Mouse (Mus musculus) midbrain, embryonic 16.5 days (tissue): ENCODE results near the gene Mrpl12. TPM values are rescaled to one million over a fixed set of nuclear protein-coding genes. Genes with fewer than 3 reads are reported as not detected.

Experiments
- ATAC-seq: fragments of 200-750 bp; cut with Nextera tagmentation; 2 replicates; pipeline ENCODE4 v1.8.0; 2017; ENCODE audit warnings: moderate TSS enrichment
- H3K27ac ChIP-seq: fragments of 300-500 bp; sonication (generic); 2 replicates; pipeline ENCODE4 v1.5.1; 2014; ENCODE audit warnings: mild to moderate bottlenecking, low read length, mixed read lengths
- H3K27me3 ChIP-seq: fragments of 300-500 bp; sonication (generic); 2 replicates; pipeline ENCODE4 v1.6.1; 2014; ENCODE audit warnings: low read depth, low read length, mixed read lengths; ENCODE audit not compliant: control insufficient read depth, insufficient read depth
- H3K36me3 ChIP-seq: fragments of 300-500 bp; sonication (generic); 2 replicates; pipeline ENCODE4 v1.6.1; 2014; ENCODE audit warnings: mild to moderate bottlenecking, low read length, moderate library complexity, mixed read lengths; ENCODE audit not compliant: control insufficient read depth, insufficient read depth
- H3K4me1 ChIP-seq: fragments of 300-500 bp; sonication (generic); 2 replicates; pipeline ENCODE4 v1.6.1; 2014; ENCODE audit warnings: mild to moderate bottlenecking, low read length, mixed read lengths; ENCODE audit not compliant: control insufficient read depth, insufficient read depth
- H3K4me2 ChIP-seq: fragments of 300-500 bp; sonication (generic); 2 replicates; pipeline ENCODE4 v1.6.1; 2014; ENCODE audit warnings: mild to moderate bottlenecking, low read length, mixed read lengths
- H3K4me3 ChIP-seq: fragments of 300-500 bp; sonication (generic); 2 replicates; pipeline ENCODE4 v1.5.1; 2014; ENCODE audit warnings: low read depth, mild to moderate bottlenecking, low read length, moderate library complexity, mixed read lengths
- H3K9ac ChIP-seq: fragments of 300-500 bp; sonication (generic); 2 replicates; pipeline ENCODE4 v1.6.1; 2014; ENCODE audit warnings: low read depth, low read length, mixed read lengths
- H3K9me3 ChIP-seq: fragments of 300-500 bp; sonication (generic); replicated peaks from 2 replicates; pipeline ENCODE4 v1.6.1; 2014; ENCODE audit warnings: mild to moderate bottlenecking, low read length, mixed read lengths; ENCODE audit not compliant: control insufficient read depth, poor library complexity, severe bottlenecking
- WGBS: fragments of 180-500 bp; shearing (Covaris S2); extraction: QIAGEN DNeasy Blood & Tissue Kit; methylation state at CpG from one replicate; pipeline ENCODE4 v1.1.7; 2014; 5-methylcytosine and 5-hydroxymethylcytosine counted together
- polyA plus RNA-seq: library from polyadenylated mRNA; unstranded; fragments of >200 nt; fragmentation: Nextera tagmentation; extraction: Ambion mirVana; gene quantifications from 2 replicates; pipeline ENCODE4 v1.2.1, GENCODE M21; 2015

The Mrpl12 gene
- polyA plus RNA-seq, 1 experiment from 2014 or later: 130 TPM

- 67% methylated on average over 3 of the region's 3 CpGs for WGBS
- H3K4me3 ChIP-seq: no peak overlapping the region
- H3K9ac ChIP-seq: no peak overlapping the region
- no peak overlapping the region for H3K4me2 ChIP-seq
- H3K4me1 ChIP-seq: peaks cover 5% of the 10 kb centered on the region
- no peak overlapping the region for H3K27ac ChIP-seq
- H3K27me3 ChIP-seq: no peaks in the 10 kb centered on the region
- ATAC-seq: no peak
- H3K36me3 ChIP-seq: no peaks in the 10 kb centered on the region
- H3K9me3 ChIP-seq: no peaks in the 10 kb centered on the region
Observed at GRCm38 (mm10) chr11:120452246-120452645, 32.2 kb upstream of the Mrpl12 start.

DNA sequence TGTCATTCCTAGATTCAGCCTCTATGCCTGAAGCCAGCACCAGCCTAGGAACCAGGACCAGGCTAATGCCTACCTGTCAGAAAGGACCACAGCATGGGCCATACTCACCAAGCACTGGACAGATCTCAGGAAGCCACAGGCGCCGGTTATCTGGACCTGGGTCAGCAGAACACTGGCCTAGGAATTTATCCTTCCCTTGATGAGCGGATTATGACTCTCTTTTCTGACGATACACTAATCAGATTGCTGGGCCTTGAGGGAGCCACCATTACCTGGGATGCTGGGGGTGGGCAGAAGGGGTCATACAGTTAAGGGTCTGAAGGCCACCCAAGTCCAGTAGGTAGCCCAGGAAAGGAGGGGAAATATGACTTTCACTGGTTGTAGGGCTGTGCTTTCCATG lies 31.1 kb upstream of the Mrpl12 start, which contains the start of gene Pde6g:
Gene Pde6g (minus strand): TSS at position 195 of the 400 bp plus-strand sequence.
- no peak for ATAC-seq
- Histone ChIP-seq H3K9ac (no peak within 1 kb of the TSS), H3K27me3 (no peaks in the 10 kb centered on the region), H3K36me3 (no peaks in the 10 kb centered on the region), H3K4me1 (peaks cover 8% of the 10 kb centered on the region), H3K4me2 (no peak within 1 kb of the TSS), H3K27ac (no peak within 1 kb of the TSS), H3K9me3 (no peaks in the 10 kb centered on the region), H3K4me3 (no peak within 1 kb of the TSS)
- 86% methylated on average over 4 of the region's 4 CpGs for WGBS

DNA sequence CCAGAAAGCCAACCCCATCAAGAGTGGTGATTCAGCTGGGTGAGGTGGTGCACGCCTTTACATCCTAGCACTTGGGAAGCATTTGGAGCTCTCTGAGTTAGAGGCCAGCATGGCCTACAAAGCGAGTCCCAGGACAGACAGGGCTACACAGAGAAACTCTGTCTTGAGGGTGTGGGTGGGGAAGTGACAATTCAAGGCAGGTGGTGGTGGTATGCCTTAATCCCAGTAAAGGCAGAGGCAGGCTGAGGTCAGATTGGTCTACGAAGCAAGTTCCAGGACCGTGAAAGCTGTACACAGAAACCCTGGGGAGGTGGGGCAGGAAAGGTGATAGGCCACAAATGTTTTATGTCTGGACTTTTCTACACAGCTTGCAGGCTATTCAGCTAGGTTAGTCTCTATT lies 29.4 kb upstream of the Mrpl12 start:
- no peak for ATAC-seq
- no peaks in the 10 kb centered on the region for H3K36me3 ChIP-seq
- no peaks in the 10 kb centered on the region for H3K27me3 ChIP-seq
- H3K4me2 ChIP-seq: no peak overlapping the region
- peaks cover 20% of the 10 kb centered on the region for H3K4me1 ChIP-seq
- H3K9ac ChIP-seq: no peak overlapping the region
- no peak overlapping the region for H3K4me3 ChIP-seq
- H3K9me3 ChIP-seq: no peaks in the 10 kb centered on the region
- no peak overlapping the region for H3K27ac ChIP-seq
- 95% methylated on average over 4 of the region's 4 CpGs for WGBS

DNA sequence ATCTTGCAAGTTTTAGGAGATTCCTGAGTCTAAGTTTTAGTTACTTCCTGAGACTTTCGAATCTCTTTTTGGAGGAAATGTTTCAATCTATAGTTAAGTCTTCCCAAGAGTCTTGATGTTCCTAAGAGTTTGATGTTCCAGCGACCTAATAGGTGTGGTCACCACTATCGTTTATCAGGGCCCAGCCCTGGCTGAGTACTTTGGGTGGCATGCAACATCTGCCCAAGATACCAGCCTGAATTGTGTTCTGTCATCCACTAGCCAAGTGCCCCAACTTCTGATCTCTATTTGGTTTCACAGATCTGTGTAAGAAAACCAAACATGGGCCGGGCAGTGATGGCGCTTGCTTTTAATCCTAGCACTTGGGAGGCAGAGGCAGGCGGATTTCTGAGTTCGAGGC lies 29.0 kb upstream of the Mrpl12 start:
- 93% methylated on average over 7 of the region's 7 CpGs for WGBS
- H3K27me3 ChIP-seq: no peaks in the 10 kb centered on the region
- no peak for ATAC-seq
- no peak overlapping the region for H3K4me2 ChIP-seq
- H3K9me3 ChIP-seq: no peaks in the 10 kb centered on the region
- H3K36me3 ChIP-seq: no peaks in the 10 kb centered on the region
- H3K4me1 ChIP-seq: peaks cover 20% of the 10 kb centered on the region
- no peak overlapping the region for H3K4me3 ChIP-seq
- no peak overlapping the region for H3K9ac ChIP-seq
- no peak overlapping the region for H3K27ac ChIP-seq

DNA sequence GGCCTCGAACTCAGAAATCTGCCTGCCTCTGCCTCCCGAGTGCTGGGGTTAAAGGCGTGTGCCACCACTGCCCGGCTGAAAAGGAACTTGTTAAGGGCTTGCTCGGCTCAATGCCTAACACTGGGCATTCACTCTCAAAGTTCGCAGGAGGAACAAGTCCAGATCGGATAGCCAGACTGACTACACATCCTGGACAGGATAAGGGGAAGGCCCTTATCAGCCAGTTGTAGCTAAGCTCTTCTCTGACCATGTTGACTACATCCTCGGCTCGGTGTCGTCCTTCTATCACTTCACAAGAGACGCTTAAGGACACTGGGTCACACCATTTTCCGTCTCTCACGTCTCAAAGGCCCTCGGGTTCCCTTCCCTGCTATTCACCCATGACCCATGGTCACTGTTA lies 27.0 kb upstream of the Mrpl12 start:
- Histone ChIP-seq H3K9me3 (no peaks in the 10 kb centered on the region), H3K9ac (peak overlapping the region; percentile 99), H3K27me3 (no peaks in the 10 kb centered on the region), H3K4me1 (peaks cover 20% of the 10 kb centered on the region), H3K4me2 (peak overlapping the region; percentile 94), H3K27ac (peak overlapping the region; percentile 88), H3K4me3 (peak overlapping the region; percentile 91), H3K36me3 (peaks cover 12% of the 10 kb centered on the region)
- ATAC-seq: peak; percentile 14; the same call in 1 of the 2 replicates
- 33% methylated on average over 14 of the region's 14 CpGs for WGBS

DNA sequence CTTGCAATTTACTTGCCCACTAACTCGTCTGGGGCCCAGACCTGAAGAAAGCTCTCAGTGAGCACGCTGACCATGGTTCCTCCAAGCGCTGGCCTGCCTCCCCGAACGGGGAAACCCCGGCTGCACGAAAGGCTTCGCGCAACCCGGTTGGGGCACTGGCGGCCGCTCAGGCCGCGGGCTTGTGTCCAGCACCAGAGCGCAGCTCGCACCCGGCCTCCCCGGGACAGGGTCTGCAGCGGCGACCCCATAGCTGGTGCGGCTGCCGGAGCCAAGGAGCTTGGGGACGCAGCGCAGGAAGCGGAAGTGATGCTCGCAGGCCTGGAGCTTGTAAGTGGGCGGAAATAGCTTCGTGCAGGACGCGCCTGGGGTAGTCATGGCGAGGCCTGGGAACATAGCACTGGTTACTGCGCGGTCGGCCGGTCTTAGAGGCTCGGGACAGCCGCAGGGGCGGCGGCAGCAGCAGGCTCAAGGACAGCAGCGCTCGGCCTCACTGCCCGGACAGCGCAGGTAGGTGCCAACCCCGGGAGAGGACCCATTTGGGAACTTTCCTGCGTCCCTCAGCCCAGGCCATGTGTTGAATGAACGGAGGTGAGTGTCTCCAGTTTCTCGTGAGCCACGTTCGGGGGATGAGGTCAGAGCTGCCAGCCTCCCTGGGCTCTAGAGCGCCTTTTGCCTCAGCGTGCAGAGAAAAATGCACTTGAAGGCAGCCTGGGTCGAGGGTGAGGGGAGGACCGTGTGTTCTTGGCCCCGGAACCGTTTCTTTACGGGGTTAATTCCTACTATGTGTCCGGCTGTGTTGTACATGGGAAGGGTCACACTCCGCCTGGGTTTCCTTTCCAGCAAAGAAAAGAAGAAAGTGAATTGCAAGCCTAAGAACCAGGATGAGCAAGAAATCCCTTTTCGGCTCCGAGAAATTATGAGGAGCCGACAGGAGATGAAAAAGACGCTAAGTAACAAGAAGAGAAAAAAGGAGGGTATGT lies 26.4 kb upstream of the Mrpl12 start, which contains the start of the genes Oxld1 and Ccdc137:
Gene Oxld1 (minus strand): TSS at position 297 of the 980 bp plus-strand sequence.
Gene Ccdc137 (plus strand): TSS at position 344 of the 980 bp plus-strand sequence.
- Histone ChIP-seq H3K9me3 (no peaks in the 10 kb centered on the region), H3K36me3 (peaks cover 14% of the 10 kb centered on the region), H3K4me1 (peaks cover 20% of the 10 kb centered on the region), H3K4me2 (peak within 1 kb of the TSS; percentile 94), H3K9ac (peak within 1 kb of the TSS; percentile 99), H3K27me3 (no peaks in the 10 kb centered on the region), H3K4me3 (peak within 1 kb of the TSS; percentile 91), H3K27ac (peak within 1 kb of the TSS; percentile 88)
- 5% methylated on average over 62 of the region's 62 CpGs for WGBS
- peak; percentile 92 for ATAC-seq

DNA sequence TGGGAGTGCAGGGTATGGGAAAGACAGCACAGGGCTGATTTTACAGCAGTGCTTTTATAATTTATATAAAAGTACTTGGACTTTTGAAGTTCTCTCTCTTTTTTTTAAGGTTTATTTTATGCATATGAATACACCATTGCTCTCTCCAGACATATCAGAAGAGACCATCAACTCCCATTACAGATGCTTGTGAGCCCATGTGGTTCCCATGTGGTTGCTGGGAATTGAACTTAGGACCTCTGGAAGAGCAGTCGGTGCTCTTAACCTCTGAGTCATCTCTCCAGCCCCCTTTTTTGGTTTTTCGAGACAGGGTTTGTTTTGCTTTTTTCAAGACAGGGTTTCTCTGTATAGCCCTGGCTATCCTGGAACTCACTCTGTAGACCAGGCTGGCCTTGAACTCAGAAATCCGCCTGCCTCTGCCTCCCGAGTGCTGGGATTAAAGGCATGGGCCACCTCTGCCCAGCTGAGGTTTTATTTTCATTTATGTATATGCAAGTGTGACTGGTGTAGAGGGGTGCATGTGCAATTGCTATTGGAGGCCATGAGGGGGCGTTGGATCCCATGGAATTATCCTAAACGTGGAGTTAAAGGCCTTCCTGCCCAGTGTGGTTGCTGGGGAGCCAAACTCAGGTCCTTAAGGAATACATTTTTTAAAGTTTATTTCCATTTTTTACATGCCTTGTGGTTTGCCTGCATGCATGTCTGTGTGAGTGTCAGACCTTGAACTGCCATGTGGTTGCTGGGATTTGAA lies 25.4 kb upstream of the Mrpl12 start:
- H3K9me3 ChIP-seq: no peaks in the 10 kb centered on the region
- peak overlapping the region; percentile 91 for H3K4me3 ChIP-seq
- H3K4me1 ChIP-seq: peaks cover 20% of the 10 kb centered on the region
- no peak overlapping the region for H3K27ac ChIP-seq
- H3K4me2 ChIP-seq: peak overlapping the region; percentile 94
- H3K27me3 ChIP-seq: no peaks in the 10 kb centered on the region
- ATAC-seq: no peak
- peak overlapping the region; percentile 99 for H3K9ac ChIP-seq
- H3K36me3 ChIP-seq: peaks cover 14% of the 10 kb centered on the region
- WGBS: 65% methylated on average over 6 of the region's 6 CpGs

- Histone ChIP-seq H3K27ac (no peak overlapping the region), H3K36me3 (peaks cover 14% of the 10 kb centered on the region), H3K4me1 (peaks cover 27% of the 10 kb centered on the region), H3K4me3 (no peak overlapping the region), H3K4me2 (no peak overlapping the region), H3K9me3 (no peaks in the 10 kb centered on the region), H3K9ac (no peak overlapping the region), H3K27me3 (no peaks in the 10 kb centered on the region)
- ATAC-seq: no peak
- 98% methylated on average over 2 of the region's 2 CpGs for WGBS
Observed at GRCm38 (mm10) chr11:120463536-120463935, 20.9 kb upstream of the Mrpl12 start.
